In genomic region chr14:38937481-38937880, GRCm38 (mm10) we compare ENCODE assay signal across 17 mouse cellular contexts.
"Had no signal": no experiment of that assay in that cellular context is flagged by ENCODE, and none has a peak within 500 bp of the region (broad histone marks: within the 10 kb centered on the region; RNA-seq: fewer than 3 reads in every experiment).

No protein-coding gene starts in this region.

- ATAC-seq: lung, postnatal 0 days; midbrain, embryonic 13.5 days; midbrain, embryonic 15.5 days had no signal

- H3K9ac ChIP-seq: lung, embryonic 15.5 days; midbrain, embryonic 13.5 days; midbrain, embryonic 15.5 days; neural tube, embryonic 12.5 days; stomach, embryonic 15.5 days had no signal

- H3K36me3 ChIP-seq: lung, embryonic 15.5 days; midbrain, embryonic 13.5 days; midbrain, embryonic 15.5 days; neural tube, embryonic 12.5 days; stomach, embryonic 15.5 days had no signal

- H3K4me3 ChIP-seq: lung, embryonic 15.5 days; megakaryocyte, embryonic 14.5 days; midbrain, embryonic 13.5 days; midbrain, embryonic 15.5 days; neural tube, embryonic 12.5 days; stomach, embryonic 15.5 days had no signal

- DNase-seq: lung, adult 2 months; lung, postnatal 14 days; lung, postnatal 36 days; right cerebral cortex, postnatal 14 days; thymus, adult 2 months; thymus, postnatal 25 days; thymus, postnatal 4 days had no signal

- H3K9me3 ChIP-seq: lung, embryonic 15.5 days; megakaryocyte, embryonic 14.5 days; midbrain, embryonic 13.5 days; midbrain, embryonic 15.5 days; neural tube, embryonic 12.5 days; stomach, embryonic 15.5 days had no signal

- H3K4me1 ChIP-seq: lung, embryonic 15.5 days; megakaryocyte, embryonic 14.5 days; midbrain, embryonic 13.5 days; midbrain, embryonic 15.5 days; neural tube, embryonic 12.5 days; stomach, embryonic 15.5 days had no signal

- H3K4me2 ChIP-seq: lung, embryonic 15.5 days; midbrain, embryonic 11.5 days; midbrain, embryonic 13.5 days; midbrain, embryonic 15.5 days; neural tube, embryonic 12.5 days; stomach, embryonic 15.5 days had no signal

- H3K27me3 ChIP-seq: lung, embryonic 15.5 days; megakaryocyte, embryonic 14.5 days; midbrain, embryonic 13.5 days; midbrain, embryonic 15.5 days; neural tube, embryonic 12.5 days; stomach, embryonic 15.5 days had no signal

- H3K27ac ChIP-seq: lung, embryonic 15.5 days; macrophage; midbrain, embryonic 13.5 days; midbrain, embryonic 15.5 days; neural tube, embryonic 12.5 days; stomach, embryonic 15.5 days; stomach, postnatal 0 days had no signal
